Mouse (Mus musculus): ENCODE data around the gene Prrc2a.

GRCm38 (mm10) chr17:35131500-35132173, 33.1 kb downstream of the Prrc2a start, which contains the start of gene Apom:
- TF ChIP-seq CTCF (IDR thresholded peaks at IDR 0.05; ENCODE audit: borderline replicate concordance, control insufficient read depth, extremely low read depth, insufficient read depth, low read length, poor library complexity) (no peak), POLR2A (IDR thresholded peaks at IDR 0.05; ENCODE audit: control insufficient read depth, extremely low read depth, insufficient read depth, low read length, poor library complexity) (no peak)
